Mouse (Mus musculus) liver, postnatal 0 days (tissue): Measurements from ENCODE around the gene Pitpnm2. TPM values are rescaled to one million over a fixed set of nuclear protein-coding genes. Genes with fewer than 3 reads are reported as not detected.

Experiments used
- ATAC-seq: fragments of 200-750 bp; cut with Nextera tagmentation; 2 replicates; pipeline ENCODE4 v1.8.0; 2017; ENCODE audit warnings: mild to moderate bottlenecking, moderate library complexity
- DNase-seq: peaks from one replicate; pipeline ENCODE4 v3.0.0-alpha.2; 2016
- H3K27ac ChIP-seq: fragments of 300-500 bp; sonication (generic); 2 replicates; pipeline ENCODE4 v1.5.1; 2014; ENCODE audit warnings: antibody characterized with exemption, moderate library complexity, mild to moderate bottlenecking, low read depth
- H3K27me3 ChIP-seq: fragments of 300-500 bp; sonication (generic); 2 replicates; pipeline ENCODE4 v1.6.1; 2014; ENCODE audit warnings: low read length, control low read depth, mixed read lengths; ENCODE audit not compliant: insufficient read depth
- H3K36me3 ChIP-seq: fragments of 300-500 bp; sonication (generic); replicated peaks from 2 replicates; pipeline ENCODE4 v1.6.1; 2014; ENCODE audit warnings: mild to moderate bottlenecking, control low read depth, low read length, moderate library complexity, mixed read lengths; ENCODE audit not compliant: insufficient read depth
- H3K4me1 ChIP-seq: fragments of 300-500 bp; sonication (generic); 2 replicates; pipeline ENCODE4 v1.6.1; 2014; ENCODE audit warnings: antibody characterized with exemption, mild to moderate bottlenecking, control low read depth; ENCODE audit not compliant: insufficient read depth
- H3K4me2 ChIP-seq: fragments of 300-500 bp; sonication (generic); 2 replicates; pipeline ENCODE4 v1.6.1; 2014; ENCODE audit warnings: low read depth, mild to moderate bottlenecking, low read length, moderate library complexity, mixed read lengths
- H3K4me3 ChIP-seq: fragments of 300-500 bp; sonication (generic); 2 replicates; pipeline ENCODE4 v1.5.1; 2014; ENCODE audit warnings: low read depth, low read length
- H3K9ac ChIP-seq: fragments of 300-500 bp; sonication (generic); replicated peaks from 2 replicates; pipeline ENCODE4 v1.6.1; 2014; ENCODE audit warnings: mild to moderate bottlenecking, moderate library complexity
- H3K9me3 ChIP-seq: fragments of 300-500 bp; sonication (generic); 2 replicates; pipeline ENCODE4 v1.6.1; 2016; ENCODE audit warnings: mild to moderate bottlenecking, control low read depth, low read length, mixed read lengths
- CTCF ChIP-seq: sonication (generic); IDR thresholded peaks from 2 replicates; pipeline ENCODE4 v1.5.1; 2016; ENCODE audit warnings: antibody characterized with exemption, low read depth
- EP300 ChIP-seq: IDR thresholded peaks from 2 replicates; pipeline ENCODE4 v1.6.1; 2016; ENCODE audit warnings: antibody characterized with exemption, low read depth, mild to moderate bottlenecking
- WGBS: fragments of 180-500 bp; shearing (Covaris S2); extraction: QIAGEN DNeasy Blood & Tissue Kit; methylation state at CpG from one replicate; pipeline ENCODE4 v1.1.7; 2014; ENCODE audit not compliant: insufficient replicate concordance; 5-methylcytosine and 5-hydroxymethylcytosine counted together
- polyA plus RNA-seq: library from polyadenylated mRNA; unstranded; fragments of >200 nt; fragmentation: Nextera tagmentation; extraction: Ambion mirVana; gene quantifications from 2 replicates; pipeline ENCODE4 v1.2.1, GENCODE M21; 2015

The Pitpnm2 gene
- polyA plus RNA-seq, 1 experiment from 2014 or later, result 2.4 TPM

DNA sequence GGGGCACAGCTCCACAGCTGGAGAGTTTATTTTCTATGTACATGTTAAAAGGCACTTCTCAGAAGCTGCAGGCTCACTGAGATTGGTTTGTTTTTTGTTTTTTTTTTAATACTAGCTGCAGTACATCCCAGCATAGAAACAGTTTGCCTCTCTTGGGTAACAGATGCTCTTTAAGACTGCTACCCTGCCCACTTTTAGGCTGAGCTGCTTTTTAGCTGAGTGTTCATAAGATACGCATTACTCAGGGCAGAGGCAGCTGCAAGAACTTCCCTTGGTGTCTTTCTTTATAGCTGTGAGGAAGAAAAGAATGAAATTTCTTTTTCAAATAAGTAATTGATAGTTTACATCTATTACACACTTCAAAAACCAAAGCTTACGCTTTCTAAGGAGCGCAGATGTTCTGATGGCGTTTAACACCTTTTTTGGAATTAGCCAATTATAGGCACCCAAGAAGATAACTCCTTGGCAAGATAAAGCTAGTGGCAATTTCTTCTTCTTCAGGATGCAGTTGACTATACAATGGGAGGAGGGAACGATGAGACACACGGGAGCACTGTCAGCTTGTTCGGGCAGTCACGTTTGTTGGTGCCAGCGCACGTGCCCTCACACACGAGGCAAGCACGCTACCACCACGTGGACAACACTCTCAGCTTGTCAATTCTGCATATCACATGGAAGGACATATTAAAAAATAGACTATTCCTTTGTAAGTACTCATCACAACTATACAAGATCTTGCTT, 3.2 kb upstream of the Pitpnm2 start:
- Histone ChIP-seq H3K9me3 (no peaks in the 10 kb centered on the region), H3K27me3 (no peaks in the 10 kb centered on the region), H3K9ac (no peak overlapping the region), H3K27ac (no peak overlapping the region), H3K36me3 (peaks cover 8% of the 10 kb centered on the region; the same call in 1 of the 2 replicates), H3K4me1 (peaks cover 14% of the 10 kb centered on the region), H3K4me2 (no peak overlapping the region), H3K4me3 (no peak overlapping the region)
- ATAC-seq (no peak), DNase-seq (no peak)
- 86% methylated on average over 13 of the region's 13 CpGs for WGBS
- no peak for TF ChIP-seq EP300
- TF ChIP-seq CTCF, result no peak

- 68% methylated on average over 5 of the region's 5 CpGs for WGBS
- H3K4me1 ChIP-seq, result peaks cover 15% of the 10 kb centered on the region
- ATAC-seq, result no peak
- no peak overlapping the region for H3K4me2 ChIP-seq
- TF ChIP-seq CTCF (no peak), EP300 (no peak)
- H3K4me3 ChIP-seq, result no peak overlapping the region
- H3K9me3 ChIP-seq, result no peaks in the 10 kb centered on the region
- DNase-seq, result no peak
- H3K27ac ChIP-seq, result no peak overlapping the region
- H3K9ac ChIP-seq, result no peak overlapping the region
- no peaks in the 10 kb centered on the region for H3K27me3 ChIP-seq
- H3K36me3 ChIP-seq, result peaks cover 5% of the 10 kb centered on the region; the same call in 1 of the 2 replicates
These were observed 1.5 kb upstream of the Pitpnm2 start for GRCm38 (mm10) chr5:124251070-124251469.

- peak overlapping the region; percentile 72 for H3K4me3 ChIP-seq
- peak; percentile 63 for ATAC-seq
- no peaks in the 10 kb centered on the region for H3K9me3 ChIP-seq
- WGBS, result 2% methylated on average over 64 of the region's 77 CpGs
- H3K27ac ChIP-seq, result peak overlapping the region; percentile 92
- peak overlapping the region; percentile 84 for H3K9ac ChIP-seq
- no peak for TF ChIP-seq EP300
- TF ChIP-seq CTCF, result no peak
- peak overlapping the region; percentile 88 for H3K4me2 ChIP-seq
- no peaks in the 10 kb centered on the region for H3K27me3 ChIP-seq
- DNase-seq, result peak; percentile 71
- peaks cover 15% of the 10 kb centered on the region for H3K4me1 ChIP-seq
- H3K36me3 ChIP-seq, result peaks cover 5% of the 10 kb centered on the region; the same call in 1 of the 2 replicates
These were observed 531 bp downstream of the Pitpnm2 start for GRCm38 (mm10) chr5:124248845-124249613.

DNA sequence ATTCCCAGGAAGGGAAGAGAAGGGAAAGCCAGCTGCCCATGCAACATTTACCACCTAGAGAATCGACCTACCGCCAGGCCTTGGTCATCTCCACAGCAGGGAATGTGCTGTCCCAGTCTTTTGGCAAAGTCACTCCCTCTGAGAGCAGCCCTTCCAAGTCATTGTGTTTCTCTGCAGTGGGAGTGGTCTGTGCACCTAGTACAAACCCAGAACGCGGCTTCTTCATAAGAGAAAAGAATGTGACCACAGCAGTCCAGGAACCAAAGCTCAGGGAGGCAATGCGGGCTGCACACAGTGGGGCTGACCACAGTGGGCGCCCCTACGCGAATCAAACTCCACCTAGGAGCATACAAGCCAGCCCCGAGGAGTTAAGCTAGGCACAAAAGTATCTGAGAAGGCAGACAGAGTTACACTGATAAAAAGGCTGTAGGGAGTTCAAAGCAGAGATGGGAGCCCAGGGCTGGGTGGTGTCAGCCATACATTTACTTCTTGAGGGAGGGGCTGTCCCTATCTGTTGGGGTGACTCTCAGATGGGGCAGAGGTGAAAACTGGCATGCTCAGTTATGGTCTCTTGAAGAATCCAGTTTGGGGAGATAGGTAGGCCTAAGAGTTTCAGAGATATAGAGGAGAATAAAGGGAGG, 1.5 kb downstream of the Pitpnm2 start:
- Histone ChIP-seq H3K27me3 (no peaks in the 10 kb centered on the region), H3K9ac (peak overlapping the region; percentile 84), H3K27ac (peak overlapping the region; percentile 92), H3K4me2 (peak overlapping the region; percentile 88), H3K4me3 (peak overlapping the region; percentile 72), H3K4me1 (peaks cover 15% of the 10 kb centered on the region), H3K9me3 (no peaks in the 10 kb centered on the region), H3K36me3 (peaks cover 5% of the 10 kb centered on the region; the same call in 1 of the 2 replicates)
- ATAC-seq (peak; percentile 10; the same call in 1 of the 2 replicates), DNase-seq (no peak)
- WGBS, result 31% methylated on average over 9 of the region's 9 CpGs
- no peak for TF ChIP-seq EP300
- TF ChIP-seq CTCF, result no peak

DNA sequence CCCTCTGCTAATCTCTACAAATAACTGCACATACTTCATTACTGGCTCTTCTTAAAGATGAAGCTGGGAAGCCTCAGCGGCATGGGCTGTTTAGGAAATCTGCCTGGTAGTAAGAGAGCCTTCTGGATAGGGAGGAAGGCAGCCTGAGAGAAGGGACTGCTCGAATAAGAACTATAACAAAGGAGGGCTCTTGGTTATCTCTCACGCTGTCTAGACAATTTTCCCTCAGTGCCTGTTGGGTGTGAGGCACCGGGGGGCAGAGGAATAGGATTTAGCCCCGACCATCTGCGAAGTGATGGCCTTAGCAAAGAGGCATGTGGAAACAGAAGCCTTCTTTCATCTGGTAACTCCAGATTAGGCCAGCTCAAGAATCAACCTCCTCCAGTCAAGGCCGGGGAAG, 2.3 kb downstream of the Pitpnm2 start:
- no peaks in the 10 kb centered on the region for H3K9me3 ChIP-seq
- WGBS, result 53% methylated on average over 7 of the region's 7 CpGs
- peak overlapping the region; percentile 88 for H3K4me2 ChIP-seq
- DNase-seq, result no peak
- H3K9ac ChIP-seq, result peak overlapping the region; percentile 84; the same call in 1 of the 2 replicates
- ATAC-seq, result no peak
- H3K36me3 ChIP-seq, result peaks cover 5% of the 10 kb centered on the region; the same call in 1 of the 2 replicates
- peak overlapping the region; percentile 92; the same call in 1 of the 2 replicates for H3K27ac ChIP-seq
- peaks cover 22% of the 10 kb centered on the region for H3K4me1 ChIP-seq
- H3K4me3 ChIP-seq, result peak overlapping the region; percentile 72
- no peak for TF ChIP-seq CTCF
- TF ChIP-seq EP300, result no peak
- no peaks in the 10 kb centered on the region for H3K27me3 ChIP-seq

- no peak overlapping the region for H3K9ac ChIP-seq
- H3K27ac ChIP-seq, result no peak overlapping the region; the same call in 1 of the 2 replicates
- H3K36me3 ChIP-seq, result peaks cover 5% of the 10 kb centered on the region; the same call in 1 of the 2 replicates
- peaks cover 39% of the 10 kb centered on the region for H3K4me1 ChIP-seq
- H3K9me3 ChIP-seq, result no peaks in the 10 kb centered on the region
- ATAC-seq (no peak), DNase-seq (no peak)
- WGBS, result 84% methylated on average over 7 of the region's 7 CpGs
- H3K27me3 ChIP-seq, result no peaks in the 10 kb centered on the region
- H3K4me2 ChIP-seq, result no peak overlapping the region
- no peak overlapping the region for H3K4me3 ChIP-seq
- no peak for TF ChIP-seq EP300
- no peak for TF ChIP-seq CTCF
These were observed 4.7 kb downstream of the Pitpnm2 start for GRCm38 (mm10) chr5:124244885-124245284.
